Mouse (Mus musculus) heart, adult 9 months (tissue): ENCODE results near the gene Nup50.
A peak's percentile ranks its signal among the peaks of the same experiment; 100 is the strongest.

ENCODE experiments used
- DNase-seq, 2 experiments: peaks; one replicate each; pipeline ENCODE4 v3.0.0; 2022; ENCODE audit warnings: low spot score in 2 of 2

Gene Nup50

DNA sequence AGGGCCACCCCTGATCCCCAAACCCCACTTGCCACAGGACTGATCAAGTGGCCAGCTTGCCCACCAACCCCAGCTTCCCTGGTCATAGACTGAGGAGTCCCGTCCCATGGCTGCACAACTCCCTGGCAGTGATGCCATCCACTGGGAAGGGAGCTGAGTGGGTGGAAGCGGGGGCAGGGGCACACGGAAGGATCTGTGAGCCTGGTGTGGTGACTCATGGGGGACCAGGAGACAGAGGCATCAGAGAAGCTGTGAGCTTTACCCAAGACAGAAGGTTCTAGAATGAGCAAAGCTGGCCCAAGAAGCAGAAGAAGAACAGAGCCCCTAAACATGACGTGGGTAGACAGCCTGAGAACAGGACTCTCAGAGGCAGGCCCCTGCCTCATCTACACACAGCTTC, 26.8 kb downstream of the Nup50 start:
- no peak for DNase-seq

DNA sequence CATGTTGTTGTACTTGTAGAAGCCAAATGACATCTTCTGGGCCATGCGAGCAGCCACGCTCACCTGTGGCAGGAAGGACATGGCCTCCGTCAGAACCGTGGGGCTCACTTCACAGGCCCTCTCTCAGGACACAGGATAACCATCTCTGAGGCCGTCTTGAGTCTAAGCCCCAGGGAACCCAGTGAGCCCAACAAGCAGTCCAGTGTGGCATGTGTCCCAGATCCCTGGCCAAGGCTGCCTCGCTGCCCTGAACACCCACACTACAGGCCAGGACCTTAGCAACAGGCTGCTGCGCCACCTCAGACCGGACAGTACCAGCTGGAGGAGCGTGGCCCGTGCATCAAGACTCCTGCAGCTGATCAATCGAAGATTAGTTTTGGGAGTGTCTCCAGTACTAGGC, 30.0 kb downstream of the Nup50 start:
- DNase-seq = no peak

DNA sequence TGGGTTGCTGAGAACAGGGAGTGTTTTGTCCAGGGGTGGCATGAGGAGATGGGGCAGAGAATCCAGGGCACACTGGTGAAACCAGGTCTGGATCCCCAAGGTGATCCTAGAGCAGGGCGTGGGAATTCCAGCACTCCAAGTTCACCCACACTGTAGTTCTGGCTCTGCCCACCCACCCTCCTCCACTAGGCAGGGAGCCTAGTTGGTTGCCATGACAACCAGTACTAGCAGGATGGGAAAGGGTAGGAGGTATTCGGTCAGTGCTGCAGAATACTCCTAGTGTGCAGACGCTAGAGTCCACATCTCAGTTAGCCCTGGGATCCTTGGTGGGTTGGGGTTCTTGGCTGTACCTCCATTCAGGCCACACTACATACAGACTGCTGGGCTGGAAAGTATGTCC, 34.6 kb downstream of the Nup50 start:
- no peak for DNase-seq

- DNase-seq = no peak
Observed at GRCm38 (mm10) chr15:84958331-84958730, 35.1 kb downstream of the Nup50 start.

DNA sequence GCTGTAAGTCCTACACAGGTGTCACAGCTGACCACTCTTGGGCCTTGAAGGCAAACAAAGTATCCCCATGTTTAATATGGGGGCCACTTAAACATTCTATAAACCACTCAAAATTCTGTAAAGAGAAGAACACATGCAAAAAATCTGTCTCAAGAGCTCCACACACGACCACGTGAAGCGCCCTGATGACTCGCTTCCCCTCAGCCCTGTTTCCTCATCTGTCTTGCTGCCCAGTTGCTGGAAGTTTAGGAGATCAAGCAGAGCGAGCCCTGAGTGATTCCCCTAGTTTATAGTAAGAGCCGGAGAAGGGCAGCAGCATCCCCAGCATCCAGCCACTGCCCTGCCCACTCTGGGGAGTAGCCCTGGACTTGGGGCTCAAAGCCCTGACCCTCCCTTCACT, 36.7 kb downstream of the Nup50 start:
- no peak for DNase-seq

DNA sequence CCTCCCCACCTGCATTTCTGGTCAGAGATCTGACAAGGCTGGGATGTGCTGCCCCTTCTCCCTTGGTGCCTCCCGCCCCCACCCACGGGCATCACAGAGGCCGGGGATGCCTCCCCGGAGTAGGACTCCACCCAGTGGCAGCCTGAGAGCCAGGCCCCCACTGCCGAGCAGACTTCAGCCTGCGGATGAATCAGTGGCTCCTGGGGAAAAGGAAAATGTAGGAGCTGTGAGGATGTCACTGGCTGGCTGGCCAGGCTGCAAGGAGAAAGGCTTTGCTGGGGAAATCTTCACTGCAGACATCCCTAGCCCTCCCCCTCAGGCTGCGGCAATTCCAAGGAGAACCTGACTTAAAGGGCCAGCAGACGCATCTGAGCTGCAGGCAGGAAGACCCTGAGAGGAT, 37.5 kb downstream of the Nup50 start:
- no peak for DNase-seq

- no peak for DNase-seq
Observed at GRCm38 (mm10) chr15:84962518-84962917, 39.3 kb downstream of the Nup50 start.

GRCm38 (mm10) chr15:84964771-84965170, 41.6 kb downstream of the Nup50 start:
- no peak for DNase-seq

- DNase-seq = no peak
Observed at GRCm38 (mm10) chr15:84965575-84966360, 42.6 kb downstream of the Nup50 start.

DNA sequence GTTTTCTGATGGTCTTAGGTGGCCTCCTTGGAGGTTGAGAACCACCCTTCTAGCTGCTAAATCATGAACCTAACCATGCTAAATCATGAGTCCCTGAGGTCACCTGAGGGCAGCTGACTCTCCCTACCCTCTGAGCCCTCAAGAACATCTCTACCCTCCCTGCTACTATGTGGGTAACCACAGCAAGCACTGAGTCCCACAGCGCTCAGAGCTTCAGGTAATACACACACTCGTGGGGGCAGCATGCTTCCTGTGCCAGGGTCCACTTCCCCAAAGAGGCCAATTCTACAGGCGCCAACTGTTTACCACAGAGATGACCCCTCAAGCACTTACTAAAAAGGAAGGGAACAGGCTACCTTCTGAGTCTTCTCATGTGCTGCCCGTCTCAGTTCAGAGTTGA, 45.3 kb downstream of the Nup50 start:
- DNase-seq = no peak

GRCm38 (mm10) chr15:84972860-84973543, 49.8 kb downstream of the Nup50 start:
- no peak for DNase-seq

GRCm38 (mm10) chr15:84973544-84973871, 50.3 kb downstream of the Nup50 start:
- no peak for DNase-seq

GRCm38 (mm10) chr15:84975729-84976128, 52.5 kb downstream of the Nup50 start:
- DNase-seq = peak in 1 of 2 experiments; percentile 23

GRCm38 (mm10) chr15:84981609-84982313, 58.5 kb downstream of the Nup50 start:
- peak; percentile 43 to 53 for DNase-seq

- DNase-seq = no peak
Observed at GRCm38 (mm10) chr15:84982888-84983287, 59.7 kb downstream of the Nup50 start.

GRCm38 (mm10) chr15:84983721-84984120, 60.5 kb downstream of the Nup50 start:
- no peak for DNase-seq

DNA sequence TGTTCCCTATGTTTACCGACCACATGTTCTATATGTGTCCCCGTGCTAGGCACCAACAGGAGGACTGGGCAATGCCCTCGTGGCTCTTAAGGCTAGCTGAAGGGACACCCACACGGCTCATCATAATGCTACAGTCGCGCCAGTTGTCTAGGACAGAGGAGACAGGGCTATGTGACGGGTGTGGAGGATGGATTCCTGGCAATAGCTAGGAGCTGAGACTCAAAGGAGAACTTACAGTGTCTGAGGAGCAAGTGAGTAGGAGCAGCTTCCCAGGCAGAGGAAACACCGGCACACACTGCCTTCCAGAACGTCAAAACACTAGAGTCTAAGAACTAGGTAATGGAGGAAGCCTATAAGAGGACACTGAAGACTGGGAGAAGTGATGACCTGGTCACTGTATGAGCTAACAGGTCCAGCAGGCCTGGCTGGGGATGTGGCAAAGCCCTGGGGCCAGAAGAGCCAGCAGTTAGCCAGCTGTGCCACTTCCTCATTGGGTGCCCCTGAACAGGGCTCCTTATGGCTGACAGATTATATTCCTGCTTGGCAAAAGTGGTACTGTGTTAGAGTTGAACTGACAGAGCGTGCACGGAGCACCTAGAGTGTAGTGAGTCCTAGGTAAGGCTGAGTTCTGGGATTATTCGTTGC, 62.4 kb downstream of the Nup50 start:
- DNase-seq = no peak

- DNase-seq = no peak
Observed at GRCm38 (mm10) chr15:84986171-84987019, 63.2 kb downstream of the Nup50 start.

- DNase-seq = peak; percentile 40 to 45
Observed at GRCm38 (mm10) chr15:84987020-84987815, 64.0 kb downstream of the Nup50 start.
